Mouse (Mus musculus) liver, adult 2 months (tissue): ENCODE results near the gene Rnf5. TPM values are rescaled to one million over a fixed set of nuclear protein-coding genes. Genes with fewer than 3 reads are reported as not detected.
A peak's percentile ranks its signal among the peaks of the same experiment; 100 is the strongest.

Source experiments
- DNase-seq: peaks from one replicate; pipeline ENCODE4 v3.0.0-alpha.2; 2011; ENCODE audit warnings: low read depth, low spot score; ENCODE audit errors: extremely low read depth
- H3K27ac ChIP-seq: fragments of 200-500 bp; replicated peaks from 2 replicates; pipeline ENCODE4 v1.5.1; 2012; ENCODE audit warnings: low read depth, mild to moderate bottlenecking, control low read depth, inconsistent platforms, low read length; ENCODE audit not compliant: insufficient read depth
- H3K27me3 ChIP-seq: fragments of 200-500 bp; 2 replicates; pipeline ENCODE4 v1.6.1; 2012; ENCODE audit warnings: mild to moderate bottlenecking, moderate library complexity, low read length, inconsistent platforms; ENCODE audit not compliant: control insufficient read depth, insufficient read depth
- H3K36me3 ChIP-seq: fragments of 200-500 bp; 2 replicates; pipeline ENCODE4 v1.6.1; 2012; ENCODE audit warnings: low read length, inconsistent platforms; ENCODE audit not compliant: control insufficient read depth, insufficient read depth
- H3K4me1 ChIP-seq: fragments of 200-500 bp; 2 replicates; pipeline ENCODE4 v1.6.1; 2011; ENCODE audit warnings: low read length; ENCODE audit not compliant: control insufficient read depth, insufficient read depth
- H3K4me3 ChIP-seq: fragments of 200-500 bp; 2 replicates; pipeline ENCODE4 v1.5.1; 2011; ENCODE audit warnings: low read depth, mild to moderate bottlenecking, control low read depth, low read length, moderate library complexity; ENCODE audit not compliant: insufficient read depth
- H3K79me2 ChIP-seq: fragments of 200-500 bp; 2 replicates; pipeline ENCODE4 v1.6.1; 2012; ENCODE audit warnings: inconsistent platforms, mild to moderate bottlenecking, low read length, moderate library complexity; ENCODE audit not compliant: control insufficient read depth, insufficient read depth
- H3K9ac ChIP-seq: fragments of 200-500 bp; 2 replicates; pipeline ENCODE4 v1.6.1; 2012; ENCODE audit warnings: low read depth, mild to moderate bottlenecking, control low read depth, inconsistent platforms, low read length
- CTCF ChIP-seq: fragments of 200-500 bp; IDR thresholded peaks from 2 replicates; pipeline ENCODE4 v1.5.1; 2011; ENCODE audit warnings: low read depth, low read length, control low read depth
- POLR2A ChIP-seq: fragments of 200-500 bp; IDR thresholded peaks from 2 replicates; pipeline ENCODE4 v1.6.1; 2011; ENCODE audit warnings: low read length, control low read depth; ENCODE audit not compliant: insufficient read depth; ENCODE audit errors: extremely low read depth
- WGBS: fragments of 180-500 bp; shearing (Covaris S2); methylation state at CpG from one replicate; pipeline ENCODE4 v1.1.7; 2018; 5-methylcytosine and 5-hydroxymethylcytosine counted together
- polyA plus RNA-seq: library from polyadenylated mRNA; depleted of rRNA; stranded (reverse); fragments of >200 nt; gene quantifications from 2 replicates; pipeline ENCODE4 v1.2.3, GENCODE M21; 2012
- total RNA-seq: library from RNA; depleted of rRNA; stranded (reverse); fragments of >200 nt; gene quantifications from 2 replicates; pipeline ENCODE4 v1.2.3, GENCODE M21; 2014

The Rnf5 gene
- total and polyA plus RNA-seq, 2 experiments = 23.0 to 155 TPM

- H3K9ac ChIP-seq = no peak overlapping the region
- peak overlapping the region; percentile 83; the same call in 1 of the 2 replicates for H3K4me3 ChIP-seq
- H3K27me3 ChIP-seq = no peaks in the 10 kb centered on the region
- no peak overlapping the region for H3K27ac ChIP-seq
- H3K4me1 ChIP-seq = peaks cover 10% of the 10 kb centered on the region
- TF ChIP-seq POLR2A (no peak), CTCF (no peak)
- no peaks in the 10 kb centered on the region for H3K36me3 ChIP-seq
- no peak for DNase-seq
- WGBS = 46% methylated on average over 32 of the region's 32 CpGs
- H3K79me2 ChIP-seq = no peaks in the 10 kb centered on the region
These were observed 17.4 kb downstream of the Rnf5 start for GRCm38 (mm10) chr17:34585877-34586771.

GRCm38 (mm10) chr17:34585121-34585520, 18.4 kb downstream of the Rnf5 start:
- TF ChIP-seq POLR2A (no peak), CTCF (no peak)
- H3K4me3 ChIP-seq = no peak overlapping the region
- H3K27ac ChIP-seq = no peak overlapping the region
- no peaks in the 10 kb centered on the region for H3K79me2 ChIP-seq
- H3K9ac ChIP-seq = no peak overlapping the region
- 71% methylated on average over 8 of the region's 8 CpGs for WGBS
- H3K4me1 ChIP-seq = peaks cover 8% of the 10 kb centered on the region
- no peaks in the 10 kb centered on the region for H3K36me3 ChIP-seq
- H3K27me3 ChIP-seq = no peaks in the 10 kb centered on the region
- DNase-seq = no peak

GRCm38 (mm10) chr17:34583819-34584218, 19.7 kb downstream of the Rnf5 start:
- WGBS = 92% methylated on average over 8 of the region's 8 CpGs

GRCm38 (mm10) chr17:34583397-34583796, 20.1 kb downstream of the Rnf5 start:
- no peak for DNase-seq
- Histone ChIP-seq H3K27me3 (no peaks in the 10 kb centered on the region), H3K27ac (no peak overlapping the region), H3K4me1 (peaks cover 6% of the 10 kb centered on the region), H3K4me3 (no peak overlapping the region), H3K36me3 (no peaks in the 10 kb centered on the region), H3K9ac (no peak overlapping the region), H3K79me2 (no peaks in the 10 kb centered on the region)
- WGBS = 77% methylated on average over 7 of the region's 7 CpGs
- TF ChIP-seq POLR2A = no peak
- TF ChIP-seq CTCF = no peak

More at GRCm38 (mm10) chr17:34583819-34584218, 19.7 kb downstream of the Rnf5 start:
- no peak overlapping the region for H3K27ac ChIP-seq
- no peak for DNase-seq
- H3K79me2 ChIP-seq = no peaks in the 10 kb centered on the region
- H3K27me3 ChIP-seq = no peaks in the 10 kb centered on the region
- H3K36me3 ChIP-seq = no peaks in the 10 kb centered on the region
- TF ChIP-seq POLR2A = no peak
- TF ChIP-seq CTCF = no peak
- H3K9ac ChIP-seq = no peak overlapping the region
- peaks cover 8% of the 10 kb centered on the region for H3K4me1 ChIP-seq
- H3K4me3 ChIP-seq = no peak overlapping the region

GRCm38 (mm10) chr17:34582528-34582927, 21.0 kb downstream of the Rnf5 start:
- WGBS = 88% methylated on average over 12 of the region's 12 CpGs
- no peak overlapping the region for H3K4me3 ChIP-seq
- no peak for TF ChIP-seq POLR2A
- TF ChIP-seq CTCF = no peak
- no peaks in the 10 kb centered on the region for H3K27me3 ChIP-seq
- no peak for DNase-seq
- H3K27ac ChIP-seq = no peak overlapping the region
- peaks cover 3% of the 10 kb centered on the region; the same call in 1 of the 2 replicates for H3K4me1 ChIP-seq
- no peak overlapping the region for H3K9ac ChIP-seq
- H3K79me2 ChIP-seq = no peaks in the 10 kb centered on the region
- no peaks in the 10 kb centered on the region for H3K36me3 ChIP-seq

- no peaks in the 10 kb centered on the region for H3K27me3 ChIP-seq
- no peak for DNase-seq
- 91% methylated on average over 3 of the region's 3 CpGs for WGBS
- no peaks in the 10 kb centered on the region for H3K79me2 ChIP-seq
- H3K9ac ChIP-seq = no peak overlapping the region
- no peaks in the 10 kb centered on the region for H3K36me3 ChIP-seq
- no peaks in the 10 kb centered on the region for H3K4me1 ChIP-seq
- TF ChIP-seq POLR2A (no peak), CTCF (no peak)
- no peak overlapping the region for H3K27ac ChIP-seq
- no peak overlapping the region for H3K4me3 ChIP-seq
These were observed 25.4 kb downstream of the Rnf5 start for GRCm38 (mm10) chr17:34578070-34578469.
